Mouse (Mus musculus): ENCODE data around the gene Fam241a. TPM values are rescaled to one million over a fixed set of nuclear protein-coding genes. Genes with fewer than 3 reads are reported as not detected.
A peak's percentile ranks its signal among the peaks of the same experiment; 100 is the strongest.

Fam241a gene
- total and polyA plus RNA-seq, 3 experiments, result 1.6 to 12.7 (median 5.3) TPM

DNA sequence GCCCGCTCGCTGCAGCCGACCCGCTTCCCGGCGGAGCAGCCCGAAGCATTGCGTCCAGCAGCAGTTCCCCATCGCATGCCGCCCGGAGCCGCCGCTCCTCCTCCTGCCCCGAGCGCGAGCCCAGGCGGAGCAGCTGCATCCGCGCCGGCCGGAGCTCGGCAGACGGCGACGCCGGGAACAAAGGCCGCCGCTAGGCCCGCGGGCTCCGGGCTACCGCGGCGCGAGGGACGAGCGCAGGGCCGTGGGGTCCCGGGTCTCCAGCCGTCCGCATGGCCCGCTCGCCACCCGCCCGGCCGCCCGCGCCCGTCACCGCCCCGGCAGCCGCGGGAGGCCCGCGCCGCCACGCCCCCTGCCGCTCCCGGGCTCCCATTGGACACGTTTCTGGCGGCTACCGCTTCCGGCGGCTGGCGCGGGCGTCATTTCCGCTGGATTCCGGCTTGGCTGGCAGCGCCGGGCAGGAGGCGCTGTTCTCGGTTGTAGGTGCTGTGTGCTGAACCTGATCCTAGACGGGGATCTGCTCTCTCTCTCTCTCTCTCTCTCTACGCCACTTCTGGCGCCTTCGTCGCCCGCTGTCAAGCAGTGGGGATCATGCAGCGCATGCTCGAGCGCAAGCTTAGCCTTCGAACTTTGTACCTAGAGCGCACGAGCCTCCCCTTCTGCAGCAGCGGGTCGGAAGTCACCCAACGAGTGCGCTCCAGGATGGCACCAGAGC is 58.8 kb downstream of the Fam241a start, which contains the start of gene Ap1ar:
Gene Ap1ar, minus strand, starts transcription at position 370 of the 712 bp plus-strand sequence.
- dilution Hi-C loops (cut with MboI; ENCODE audit: extremely low pct_ligation_motif_present, extremely low pct_unique_long_range_greater_than_20kb, low sequenced_read_pairs) (no loop called here), in situ Hi-C loops (cut with MboI; ENCODE audit: low pct_ligation_motif_present, low pct_unique_long_range_greater_than_20kb, low sequenced_read_pairs) (no loop called here)
- peaks cover 0 to 33% of the 10 kb centered on the region in 2 experiments for H3K36me3 ChIP-seq (replicated peaks in 1 of 2; ENCODE audit: control insufficient read depth in 1 of 2, insufficient read depth in 1 of 2, low read length in 1 of 2)
- peak within 1 kb of the TSS; percentile 91 for H3K9ac ChIP-seq (ENCODE audit: insufficient read depth, low read depth)
- H3K79me2 ChIP-seq (replicated peaks; ENCODE audit: control insufficient read depth, extremely low read depth, insufficient read depth, poor library complexity, severe bottlenecking), result peaks cover 20% of the 10 kb centered on the region
- DNase-seq (ENCODE audit: extremely low read depth), result peak; percentile 94
- H3K27me3 ChIP-seq (replicated peaks), result no peaks in the 10 kb centered on the region
- peak within 1 kb of the TSS; percentile 55 for H3K27ac ChIP-seq (ENCODE audit: insufficient read depth, low read depth)
- peaks cover 4 to 25% of the 10 kb centered on the region in 2 experiments; a peak in 2 of 4 replicates for H3K4me1 ChIP-seq (ENCODE audit: control insufficient read depth in 1 of 2, insufficient read depth in 2 of 2)
- peak within 1 kb of the TSS; percentile 94 for H3K4me2 ChIP-seq (ENCODE audit: insufficient read depth, low read depth, poor library complexity, severe bottlenecking)
- H3K4me3 ChIP-seq (replicated peaks in 1 of 3; ENCODE audit: low read depth in 2 of 3, low read length in 2 of 3, poor library complexity in 1 of 3), result peak within 1 kb of the TSS; percentile 84 to 96 (median 93)
- peak; percentile 45; the same call in 1 of the 2 replicates for TF ChIP-seq MXI1 (IDR thresholded peaks at IDR 0.05; ENCODE audit: low read depth, low read length)
- no peak for TF ChIP-seq GABPA (IDR thresholded peaks at IDR 0.05; ENCODE audit: insufficient replicate concordance, low read depth, low read length)
- TF ChIP-seq SIN3A (IDR thresholded peaks at IDR 0.05; ENCODE audit: low read length), result peak; percentile 86
- peak; percentile 69 for TF ChIP-seq TBP (conservative IDR thresholded peaks at IDR 0.05; ENCODE audit: low read depth, low read length)
- no peak for TF ChIP-seq ZC3H11A (IDR thresholded peaks at IDR 0.05; ENCODE audit: low read depth, low read length)
- TF ChIP-seq ELF1 (IDR thresholded peaks at IDR 0.05; ENCODE audit: low read depth, low read length), result peak; percentile 85
- TF ChIP-seq E2F4 (IDR thresholded peaks at IDR 0.05; ENCODE audit: insufficient replicate concordance, low read depth, low read length), result no peak
- TF ChIP-seq MEF2A (IDR thresholded peaks at IDR 0.05; ENCODE audit: borderline replicate concordance, low read depth, low read length), result peak; percentile 56; the same call in 1 of the 2 replicates
- TF ChIP-seq MAFK (IDR thresholded peaks at IDR 0.05; ENCODE audit: insufficient replicate concordance, low read length), result no peak
- TF ChIP-seq JUND (conservative IDR thresholded peaks at IDR 0.05; ENCODE audit: low read depth, low read length), result no peak
- no peak for TF ChIP-seq JUN (IDR thresholded peaks at IDR 0.05; ENCODE audit: insufficient read depth, low read depth, low read length)
- TF ChIP-seq EP300 (IDR thresholded peaks at IDR 0.05; ENCODE audit: low read length), result no peak
- TF ChIP-seq PAX5 (IDR thresholded peaks at IDR 0.05; ENCODE audit: low read length), result no peak
- TF ChIP-seq MAZ (IDR thresholded peaks at IDR 0.05; ENCODE audit: low read depth, low read length), result no peak
- TF ChIP-seq BHLHE40 (IDR thresholded peaks at IDR 0.05; ENCODE audit: low read depth, low read length), result peak; percentile 46; the same call in 1 of the 2 replicates
- peak; percentile 88 for TF ChIP-seq POLR2A (IDR thresholded peaks at IDR 0.05; ENCODE audit: low read depth, low read length)
- TF ChIP-seq KAT2A (IDR thresholded peaks at IDR 0.05; ENCODE audit: insufficient replicate concordance, low read length), result peak; percentile 68; the same call in 1 of the 2 replicates
- peak; percentile 89 for TF ChIP-seq NRF1 (IDR thresholded peaks at IDR 0.05; ENCODE audit: low read depth, low read length)
- no peak for TF ChIP-seq CHD1 (IDR thresholded peaks at IDR 0.05; ENCODE audit: low read depth, low read length)
- no peak for TF ChIP-seq USF2 (conservative IDR thresholded peaks at IDR 0.05; ENCODE audit: low read depth, low read length)
- TF ChIP-seq UBTF (IDR thresholded peaks at IDR 0.05; ENCODE audit: low read depth, low read length), result peak; percentile 71; the same call in 1 of the 2 replicates
- TF ChIP-seq IRF4 (IDR thresholded peaks at IDR 0.05; ENCODE audit: low read depth, low read length), result no peak
- TF ChIP-seq SMC3 (IDR thresholded peaks at IDR 0.05; ENCODE audit: low read depth, low read length), result peak; percentile 31
- no peak for TF ChIP-seq POLR2AphosphoS2 (IDR thresholded peaks at IDR 0.05; ENCODE audit: low read depth, low read length)
- no peak for TF ChIP-seq ZKSCAN1 (IDR thresholded peaks at IDR 0.05; ENCODE audit: borderline replicate concordance, low read depth, low read length)
- TF ChIP-seq HCFC1 (IDR thresholded peaks at IDR 0.05; ENCODE audit: low read depth, low read length), result peak; percentile 81
- TF ChIP-seq ZNF384 (IDR thresholded peaks at IDR 0.05; ENCODE audit: low read depth, low read length), result no peak
- TF ChIP-seq ETS1 (conservative IDR thresholded peaks at IDR 0.05; ENCODE audit: low read depth, low read length), result no peak
- peak; percentile 74 for TF ChIP-seq MAX (IDR thresholded peaks at IDR 0.05; ENCODE audit: low read length)
- no peak for TF ChIP-seq USF1 (IDR thresholded peaks at IDR 0.05; ENCODE audit: low read depth, low read length)
- peak; percentile 54; the same call in 1 of the 2 replicates for TF ChIP-seq ZMIZ1 (IDR thresholded peaks at IDR 0.05; ENCODE audit: low read depth, low read length)
- TF ChIP-seq RCOR1 (conservative IDR thresholded peaks at IDR 0.05; ENCODE audit: low read depth, low read length), result no peak
- TF ChIP-seq MYC (IDR thresholded peaks at IDR 0.05; ENCODE audit: low read depth, low read length), result no peak; the same call in 1 of the 2 replicates
- peak; percentile 13 for TF ChIP-seq RAD21 (IDR thresholded peaks at IDR 0.05; ENCODE audit: low read depth, low read length)
- peak; percentile 81 for TF ChIP-seq NELFE (IDR thresholded peaks at IDR 0.05; ENCODE audit: low read depth, low read length)
- no peak for TF ChIP-seq CHD2 (IDR thresholded peaks at IDR 0.05; ENCODE audit: low read length)
- peak in 1 of 2 experiments; percentile 73; a peak in 2 of 4 replicates for TF ChIP-seq CTCF (conservative IDR thresholded peaks at IDR 0.05 in 1 of 2, IDR thresholded peaks at IDR 0.05 in 1 of 2; ENCODE audit: low read depth in 2 of 2, low read length in 2 of 2)
- peak; percentile 86 for TF ChIP-seq TCF12 (IDR thresholded peaks at IDR 0.05; ENCODE audit: low read depth, low read length)
- no peaks in the 10 kb centered on the region for H3K9me3 ChIP-seq (replicated peaks; ENCODE audit: low read length)
